Mouse (Mus musculus) hindbrain, embryonic 11.5 days (tissue): ENCODE results near the gene Zswim1. TPM values are rescaled to one million over a fixed set of nuclear protein-coding genes. Genes with fewer than 3 reads are reported as not detected.
"Not testable (repeated sequence)": the region's sequence is repeated elsewhere in the genome, so short reads cannot be mapped to it uniquely, and the experiment has no call there.

Source experiments
- ATAC-seq: fragments of 200-750 bp; cut with Nextera tagmentation; 2 replicates; pipeline ENCODE4 v1.8.0; 2017; ENCODE audit warnings: mild to moderate bottlenecking, moderate TSS enrichment, moderate library complexity; ENCODE audit not compliant: low FRiP score
- DNase-seq: peaks from one replicate; pipeline ENCODE4 v3.0.0-alpha.2; 2015; ENCODE audit warnings: low spot score
- H3K27ac ChIP-seq: fragments of 300-500 bp; sonication (generic); 2 replicates; pipeline ENCODE4 v1.5.1; 2014; ENCODE audit warnings: mild to moderate bottlenecking, low read depth, low read length
- H3K27me3 ChIP-seq: fragments of 300-500 bp; sonication (generic); 2 replicates; pipeline ENCODE4 v1.6.1; 2014; ENCODE audit warnings: mild to moderate bottlenecking, low read length, moderate library complexity, mixed read lengths; ENCODE audit not compliant: control insufficient read depth, insufficient read depth
- H3K36me3 ChIP-seq: fragments of 300-500 bp; sonication (generic); 2 replicates; pipeline ENCODE4 v1.6.1; 2014; ENCODE audit warnings: mild to moderate bottlenecking, low read length, moderate library complexity, mixed read lengths; ENCODE audit not compliant: control insufficient read depth, insufficient read depth
- H3K4me1 ChIP-seq: fragments of 300-500 bp; sonication (generic); replicated peaks from 2 replicates; pipeline ENCODE4 v1.6.1; 2014; ENCODE audit warnings: low read length, mixed read lengths; ENCODE audit not compliant: control insufficient read depth, insufficient read depth
- H3K4me2 ChIP-seq: fragments of 300-500 bp; sonication (generic); replicated peaks from 2 replicates; pipeline ENCODE4 v1.6.1; 2014; ENCODE audit warnings: mild to moderate bottlenecking, low read depth, low read length
- H3K4me3 ChIP-seq: fragments of 300-500 bp; sonication (generic); 2 replicates; pipeline ENCODE4 v1.5.1; 2014; ENCODE audit warnings: low read depth, low read length
- H3K9ac ChIP-seq: fragments of 300-500 bp; sonication (generic); 2 replicates; pipeline ENCODE4 v1.6.1; 2014; ENCODE audit warnings: low read depth, low read length
- H3K9me3 ChIP-seq: fragments of 300-500 bp; sonication (generic); 2 replicates; pipeline ENCODE4 v1.6.1; 2016; ENCODE audit warnings: low read length; ENCODE audit not compliant: control insufficient read depth
- WGBS: fragments of 180-500 bp; shearing (Covaris S2); extraction: QIAGEN DNeasy Blood & Tissue Kit; methylation state at CpG from one replicate; pipeline ENCODE4 v1.1.7; 2014; 5-methylcytosine and 5-hydroxymethylcytosine counted together
- polyA plus RNA-seq: library from polyadenylated mRNA; unstranded; fragments of >200 nt; fragmentation: Nextera tagmentation; extraction: Ambion mirVana; gene quantifications from 2 replicates; pipeline ENCODE4 v1.2.1, GENCODE M21; 2014

Gene Zswim1
- polyA plus RNA-seq, 1 experiment from 2014 or later: 23.0 TPM

- Histone ChIP-seq H3K27ac (no peak overlapping the region), H3K4me2 (no peak overlapping the region), H3K4me1 (peaks cover 2% of the 10 kb centered on the region; the same call in 1 of the 2 replicates), H3K4me3 (no peak overlapping the region), H3K36me3 (no peaks in the 10 kb centered on the region), H3K9ac (no peak overlapping the region), H3K9me3 (no peaks in the 10 kb centered on the region), H3K27me3 (no peaks in the 10 kb centered on the region)
- no peak for ATAC-seq
- 69% methylated on average over 4 of the region's 4 CpGs for WGBS
- no peak for DNase-seq
These were observed 34.1 kb upstream of the Zswim1 start for GRCm38 (mm10) chr2:164788411-164788810.

DNA sequence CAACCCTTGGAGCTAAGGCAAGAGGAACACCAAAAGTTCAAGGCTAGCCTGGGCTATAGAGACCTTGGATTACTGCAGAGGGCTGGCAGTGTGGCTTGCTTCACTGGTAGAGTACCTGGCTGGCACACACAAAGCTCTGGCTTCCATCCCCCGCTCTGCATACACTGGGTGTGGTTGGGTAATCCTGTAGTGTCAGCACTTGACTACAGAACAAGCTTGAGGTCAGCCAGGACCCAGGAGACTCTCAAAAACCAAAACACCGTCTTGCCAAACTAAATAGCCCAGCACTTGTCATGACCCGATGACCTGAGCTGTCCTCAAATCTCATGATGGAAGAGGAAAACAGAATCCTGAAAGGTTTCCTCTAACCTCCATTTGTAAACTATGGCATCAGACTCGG is 32.0 kb upstream of the Zswim1 start:
- Histone ChIP-seq H3K27me3 (no peaks in the 10 kb centered on the region), H3K4me3 (no peak overlapping the region), H3K4me1 (peaks cover 2% of the 10 kb centered on the region; the same call in 1 of the 2 replicates), H3K27ac (no peak overlapping the region), H3K4me2 (no peak overlapping the region), H3K9ac (no peak overlapping the region), H3K9me3 (no peaks in the 10 kb centered on the region), H3K36me3 (peaks cover 2% of the 10 kb centered on the region; the same call in 1 of the 2 replicates)
- no peak for DNase-seq
- 88% methylated on average over 4 of the region's 4 CpGs for WGBS
- ATAC-seq: no peak

DNA sequence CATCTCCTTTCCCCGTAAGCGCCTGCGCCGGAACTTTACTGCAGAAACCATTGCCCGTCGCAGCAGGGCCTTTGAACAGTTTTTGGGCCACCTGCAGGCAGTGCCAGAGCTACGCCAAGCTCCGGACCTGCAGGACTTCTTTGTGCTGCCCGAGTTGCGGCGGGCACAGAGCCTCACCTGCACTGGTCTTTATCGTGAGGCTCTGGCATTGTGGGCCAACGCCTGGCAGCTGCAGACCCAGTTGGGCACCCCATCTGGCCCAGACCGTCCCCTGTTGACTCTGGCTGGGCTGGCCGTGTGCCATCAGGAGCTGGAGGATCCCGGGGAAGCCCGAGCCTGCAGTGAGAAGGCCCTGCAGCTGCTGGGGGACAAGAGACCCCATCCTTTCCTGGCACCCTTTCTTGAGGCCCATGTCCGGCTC is 30.6 kb upstream of the Zswim1 start:
- Histone ChIP-seq H3K9me3 (no peaks in the 10 kb centered on the region), H3K27me3 (no peaks in the 10 kb centered on the region), H3K4me1 (no peaks in the 10 kb centered on the region), H3K36me3 (peaks cover 2% of the 10 kb centered on the region; the same call in 1 of the 2 replicates), H3K4me2 (no peak overlapping the region), H3K9ac (no peak overlapping the region), H3K4me3 (no peak overlapping the region), H3K27ac (no peak overlapping the region)
- DNase-seq (no peak), ATAC-seq (no peak)
- 95% methylated on average over 18 of the region's 18 CpGs for WGBS

DNA sequence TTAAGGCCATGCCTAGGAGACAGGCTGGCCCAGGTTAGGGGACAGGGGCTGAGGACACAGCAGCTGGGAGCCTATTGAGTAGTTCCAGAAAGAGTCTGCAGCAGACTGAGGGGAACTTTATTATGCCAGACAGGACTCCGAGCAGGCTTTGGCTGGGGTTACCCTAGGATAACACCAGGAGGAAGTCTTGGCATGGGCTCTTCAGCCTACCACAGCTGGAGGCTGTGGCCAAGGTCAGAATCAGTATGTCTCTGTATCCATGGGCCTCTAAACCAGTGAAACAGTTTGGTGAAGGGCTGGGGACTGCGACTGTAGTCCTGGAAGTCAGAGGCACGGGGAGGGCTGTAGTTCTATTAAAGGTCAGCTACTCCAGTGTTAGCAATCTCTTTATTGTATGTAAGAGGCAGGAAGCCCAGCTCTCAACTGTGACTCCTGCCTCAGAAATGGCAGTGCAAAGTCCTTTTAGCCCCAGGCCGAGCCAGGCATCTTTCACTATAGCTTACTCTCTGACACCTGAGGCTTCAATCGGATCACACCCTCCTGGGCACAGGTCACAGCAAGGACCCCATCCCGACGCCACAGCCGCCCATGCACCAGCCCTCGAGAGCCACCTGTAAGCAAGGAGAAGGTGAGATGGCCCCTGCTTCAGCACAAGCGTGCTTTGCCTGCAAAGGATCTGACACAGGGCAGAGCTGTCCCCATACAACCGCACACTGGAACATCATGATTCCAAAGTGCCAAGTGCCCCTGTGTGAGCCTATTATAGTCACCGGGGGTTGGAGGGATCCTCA is 29.9 kb upstream of the Zswim1 start:
- H3K9ac ChIP-seq: no peak overlapping the region
- 92% methylated on average over 12 of the region's 12 CpGs for WGBS
- no peak for ATAC-seq
- no peaks in the 10 kb centered on the region for H3K9me3 ChIP-seq
- no peak overlapping the region for H3K27ac ChIP-seq
- no peaks in the 10 kb centered on the region for H3K4me1 ChIP-seq
- no peak for DNase-seq
- H3K4me2 ChIP-seq: no peak overlapping the region
- no peaks in the 10 kb centered on the region for H3K27me3 ChIP-seq
- H3K4me3 ChIP-seq: no peak overlapping the region
- peaks cover 2% of the 10 kb centered on the region; the same call in 1 of the 2 replicates for H3K36me3 ChIP-seq

GRCm38 (mm10) chr2:164793236-164793635 is 29.2 kb upstream of the Zswim1 start:
- H3K27me3 ChIP-seq: no peaks in the 10 kb centered on the region
- DNase-seq: peak; percentile 70
- peaks cover 2% of the 10 kb centered on the region; the same call in 1 of the 2 replicates for H3K36me3 ChIP-seq
- WGBS: 83% methylated on average over 3 of the region's 3 CpGs
- H3K9me3 ChIP-seq: no peaks in the 10 kb centered on the region
- ATAC-seq: no peak
- no peaks in the 10 kb centered on the region for H3K4me1 ChIP-seq
- H3K9ac ChIP-seq: no peak overlapping the region
- H3K27ac ChIP-seq: no peak overlapping the region
- no peak overlapping the region for H3K4me2 ChIP-seq
- no peak overlapping the region for H3K4me3 ChIP-seq

GRCm38 (mm10) chr2:164793772-164794171 is 28.7 kb upstream of the Zswim1 start:
- no peak overlapping the region for H3K9ac ChIP-seq
- ATAC-seq (no peak), DNase-seq (no peak)
- H3K27ac ChIP-seq: no peak overlapping the region
- H3K4me2 ChIP-seq: no peak overlapping the region
- peaks cover 2% of the 10 kb centered on the region; the same call in 1 of the 2 replicates for H3K36me3 ChIP-seq
- H3K4me3 ChIP-seq: no peak overlapping the region
- no peaks in the 10 kb centered on the region for H3K9me3 ChIP-seq
- WGBS: 93% methylated on average over 2 of the region's 2 CpGs
- no peaks in the 10 kb centered on the region for H3K4me1 ChIP-seq
- no peaks in the 10 kb centered on the region for H3K27me3 ChIP-seq

- 40% methylated on average over 5 of the region's 5 CpGs for WGBS
- Histone ChIP-seq H3K36me3 (peaks cover 2% of the 10 kb centered on the region; the same call in 1 of the 2 replicates), H3K4me1 (no peaks in the 10 kb centered on the region), H3K27me3 (no peaks in the 10 kb centered on the region), H3K9ac (no peak overlapping the region), H3K4me3 (no peak overlapping the region), H3K9me3 (no peaks in the 10 kb centered on the region), H3K27ac (no peak overlapping the region), H3K4me2 (no peak overlapping the region)
- peak; percentile 86 for DNase-seq
- ATAC-seq: peak; percentile 53; the same call in 1 of the 2 replicates
These were observed 28.2 kb upstream of the Zswim1 start for GRCm38 (mm10) chr2:164794293-164794692.

- Histone ChIP-seq H3K36me3 (peaks cover 6% of the 10 kb centered on the region; the same call in 1 of the 2 replicates), H3K27ac (no peak overlapping the region), H3K4me1 (no peaks in the 10 kb centered on the region), H3K9me3 (no peaks in the 10 kb centered on the region), H3K4me3 (no peak overlapping the region), H3K27me3 (no peaks in the 10 kb centered on the region), H3K4me2 (no peak overlapping the region), H3K9ac (no peak overlapping the region)
- WGBS: 90% methylated on average over 4 of the region's 4 CpGs
- ATAC-seq (no peak), DNase-seq (no peak)
These were observed 26.6 kb upstream of the Zswim1 start for GRCm38 (mm10) chr2:164795868-164796267.

DNA sequence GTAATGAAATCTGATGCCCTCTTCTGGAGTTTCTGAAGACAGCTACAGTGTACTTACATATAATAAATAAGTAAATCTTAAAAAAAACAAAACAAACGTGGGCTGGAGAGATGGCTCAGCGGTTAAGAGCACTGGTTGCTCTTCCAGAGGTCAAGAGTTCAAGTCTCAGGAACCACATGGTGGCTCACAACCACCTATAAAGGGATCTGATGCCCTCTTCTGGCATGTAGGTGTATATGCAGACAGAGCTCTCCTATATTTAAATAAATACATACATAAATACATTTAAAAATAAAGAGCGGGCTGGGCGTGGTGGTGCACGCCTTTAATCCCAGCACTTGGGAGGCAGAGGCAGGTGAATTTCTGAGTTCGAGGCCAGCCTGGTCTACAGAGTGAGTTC is 23.9 kb upstream of the Zswim1 start:
- H3K4me1 ChIP-seq, H3K4me3 ChIP-seq, H3K4me2 ChIP-seq, H3K9ac ChIP-seq, DNase-seq, H3K36me3 ChIP-seq, ATAC-seq, H3K27me3 ChIP-seq, H3K27ac ChIP-seq, H3K9me3 ChIP-seq: not testable (repeated sequence)
- WGBS: 88% methylated on average over 6 of the region's 6 CpGs
